Mouse (Mus musculus) cerebellum, postnatal 4 days (tissue): ENCODE data around the gene Cdh23.

Experiments
- DNase-seq, 2 experiments: peaks; one replicate each; pipeline ENCODE4 v3.0.0; 2022; ENCODE audit warnings: low spot score in 2 of 2, mixed read lengths in 1 of 2

Gene Cdh23

DNA sequence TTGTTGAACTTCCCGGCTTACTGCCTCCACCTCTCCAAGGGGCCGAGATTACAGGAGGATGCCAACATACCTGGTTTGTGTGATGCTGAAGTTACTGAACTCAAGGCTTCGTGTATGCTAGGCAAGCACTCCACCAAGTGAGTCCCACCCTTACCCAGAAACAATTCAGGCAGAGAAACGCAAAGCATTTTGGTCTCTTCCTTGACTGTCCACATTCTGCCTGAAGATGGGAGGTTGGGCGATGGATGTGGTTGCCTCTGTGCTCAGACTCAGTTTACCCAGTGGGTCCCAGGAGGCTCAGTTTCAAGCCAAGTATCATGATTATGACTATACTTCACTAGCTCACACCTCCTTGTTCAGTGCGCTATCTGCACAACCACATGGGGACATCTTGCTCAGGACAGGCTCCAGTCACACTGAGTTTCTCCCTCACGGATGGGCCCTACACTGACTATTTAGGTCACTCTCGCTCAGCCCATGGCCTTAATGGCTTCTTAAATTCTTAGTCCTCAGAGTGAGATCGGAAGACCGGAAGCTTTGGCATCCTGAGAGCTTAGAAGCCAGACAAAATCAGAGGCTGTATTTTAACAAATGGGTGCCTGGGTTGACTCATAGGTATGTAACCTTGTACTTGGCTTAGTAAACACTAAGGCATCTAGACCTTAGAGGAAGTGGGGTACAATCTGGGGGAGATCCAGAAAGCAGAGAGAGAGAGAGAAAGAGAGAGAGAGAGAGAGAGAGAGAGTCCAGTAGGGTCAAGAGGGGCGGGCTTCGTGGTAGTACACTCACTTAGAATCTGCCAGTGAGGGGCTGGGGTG, 118.2 kb downstream of the Cdh23 start:
- DNase-seq, result no peak

DNA sequence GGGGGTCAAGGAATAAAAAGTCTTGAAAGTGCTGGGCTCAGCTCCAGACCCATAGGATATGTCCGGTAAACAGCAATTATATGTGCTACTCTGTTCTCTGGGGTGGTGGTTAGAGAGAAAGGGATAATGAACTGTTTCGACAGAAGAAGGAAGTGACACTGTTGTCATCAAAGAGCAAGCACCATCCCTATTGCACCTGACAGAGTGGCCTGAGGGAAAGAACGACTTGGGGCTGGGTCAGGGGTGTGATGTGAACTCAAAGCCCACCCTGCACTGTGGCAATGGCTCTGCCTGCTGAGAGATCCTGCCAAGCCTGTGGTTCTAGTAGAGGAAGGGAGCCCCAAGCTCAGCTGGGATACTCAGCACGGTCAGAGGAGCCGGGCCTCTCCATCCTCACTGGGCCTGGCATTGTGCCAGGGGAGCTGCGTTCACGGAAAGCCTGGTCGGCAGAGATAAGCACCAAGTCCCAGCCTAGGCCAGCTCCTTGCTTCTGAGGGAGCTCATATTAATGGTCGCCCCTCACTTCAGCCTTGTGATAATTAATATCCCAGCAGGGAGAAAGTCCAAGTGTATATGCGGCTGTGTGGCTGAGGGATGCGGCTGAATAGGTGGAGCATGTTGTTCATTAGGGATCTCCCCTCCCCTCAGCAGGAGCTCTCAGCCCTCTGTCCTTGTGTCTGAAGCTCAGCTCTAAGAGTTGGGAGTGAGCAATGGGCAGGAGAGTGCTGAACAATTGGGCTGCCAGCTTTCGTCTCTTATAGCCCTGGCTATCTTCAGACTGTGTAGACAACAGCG, 119.0 kb downstream of the Cdh23 start:
- no peak for DNase-seq

DNA sequence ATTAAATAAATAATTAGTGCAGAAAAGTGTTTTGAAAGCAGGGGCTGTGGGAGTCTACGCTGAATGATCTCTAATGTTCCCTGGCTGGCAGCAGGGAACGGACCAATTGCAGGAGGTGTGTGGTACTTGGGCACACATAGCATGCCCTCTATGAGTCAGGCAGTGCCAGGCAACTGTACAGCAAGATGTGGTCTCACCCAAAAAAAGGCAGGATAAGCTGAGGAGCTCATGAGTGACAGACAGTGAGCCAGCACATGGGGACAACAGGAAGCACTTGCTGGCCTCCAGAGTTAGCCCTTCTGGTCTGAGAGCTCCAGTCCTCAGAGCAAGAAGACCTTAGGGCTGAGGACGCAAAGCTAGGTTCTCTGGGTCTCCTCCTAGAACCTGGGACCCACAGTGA, 121.4 kb downstream of the Cdh23 start:
- DNase-seq, result no peak

- no peak for DNase-seq
These were observed 124.8 kb downstream of the Cdh23 start for GRCm38 (mm10) chr10:60571491-60571890.

DNA sequence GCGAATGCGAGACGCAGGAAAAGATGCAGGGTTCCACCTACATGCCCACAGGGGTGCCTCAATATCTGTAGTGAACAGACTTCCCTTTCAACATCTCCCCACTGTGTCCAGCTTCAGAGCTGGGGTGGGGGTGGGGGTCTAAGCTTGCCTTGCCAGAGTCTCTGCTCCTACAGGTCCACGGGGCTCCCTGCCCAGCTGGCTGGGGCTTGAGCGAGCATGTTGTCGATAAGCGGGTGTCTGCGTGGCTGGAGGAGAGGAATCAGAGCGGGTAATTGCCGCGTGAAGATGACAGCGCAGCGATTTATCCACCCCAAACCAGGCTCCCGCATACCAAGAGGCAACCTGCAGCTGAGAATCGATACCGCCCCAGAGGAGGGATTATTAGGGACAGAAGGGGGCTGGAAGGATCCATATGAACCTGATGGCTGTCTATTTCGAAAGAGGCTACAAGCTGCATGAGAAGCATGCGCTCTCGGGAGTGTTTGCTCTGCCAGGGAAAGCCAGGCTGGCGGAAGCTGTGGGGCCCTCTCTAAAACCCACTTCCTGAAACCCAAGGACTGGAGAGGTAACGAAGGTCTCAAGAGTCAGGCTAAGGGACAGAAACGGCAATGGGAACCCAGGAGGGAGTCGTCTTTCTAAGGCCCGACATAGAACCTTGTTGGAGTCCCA, 129.8 kb downstream of the Cdh23 start:
- no peak for DNase-seq

DNA sequence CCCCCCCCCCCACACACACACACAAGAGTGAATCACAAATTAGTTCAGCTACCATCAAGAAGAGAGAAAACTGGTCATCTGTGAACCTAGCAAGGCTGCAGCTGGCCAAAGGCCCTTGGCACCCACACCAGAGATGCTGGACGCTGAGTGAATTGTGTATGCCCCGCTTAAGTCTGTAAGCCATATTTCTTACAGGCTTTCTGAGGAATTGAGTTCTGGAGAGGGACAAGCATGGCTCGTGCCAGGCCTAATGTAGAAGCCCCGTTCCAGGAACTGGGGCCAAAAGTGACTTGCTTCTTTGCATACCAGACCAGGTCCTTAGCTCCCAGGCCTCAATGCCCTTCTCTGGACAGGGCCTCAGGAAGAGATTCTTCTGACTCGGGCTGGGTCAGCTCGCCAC, 132.2 kb downstream of the Cdh23 start:
- peak in 1 of 2 experiments; percentile 11 for DNase-seq

DNA sequence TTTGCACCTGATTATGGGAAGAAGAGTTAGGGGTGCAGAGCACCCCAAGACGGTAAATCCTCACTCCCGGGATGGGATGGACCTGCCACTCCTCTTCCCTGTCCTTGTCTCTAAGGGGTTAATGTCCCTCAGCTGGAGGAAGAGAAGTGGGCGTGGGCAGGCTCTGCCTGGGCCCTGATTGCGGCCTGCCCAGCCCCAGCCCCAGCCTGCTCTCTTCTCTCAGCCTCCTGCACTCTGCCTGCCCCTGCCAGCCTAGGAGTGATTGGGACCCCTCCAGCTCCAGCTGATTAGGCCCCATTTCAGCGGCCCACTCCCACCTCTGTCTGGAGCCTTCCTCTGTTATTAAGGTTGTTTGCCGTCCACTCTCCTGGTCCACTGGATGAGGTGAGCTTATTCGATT, 133.3 kb downstream of the Cdh23 start:
- DNase-seq, result no peak

- DNase-seq, result no peak
These were observed 137.8 kb downstream of the Cdh23 start for GRCm38 (mm10) chr10:60558491-60558927.

GRCm38 (mm10) chr10:60552951-60553635, 143.2 kb downstream of the Cdh23 start:
- DNase-seq, result no peak

GRCm38 (mm10) chr10:60539164-60539914, 157.0 kb downstream of the Cdh23 start:
- no peak for DNase-seq

- no peak for DNase-seq
These were observed 160.0 kb downstream of the Cdh23 start for GRCm38 (mm10) chr10:60536098-60536811.

DNA sequence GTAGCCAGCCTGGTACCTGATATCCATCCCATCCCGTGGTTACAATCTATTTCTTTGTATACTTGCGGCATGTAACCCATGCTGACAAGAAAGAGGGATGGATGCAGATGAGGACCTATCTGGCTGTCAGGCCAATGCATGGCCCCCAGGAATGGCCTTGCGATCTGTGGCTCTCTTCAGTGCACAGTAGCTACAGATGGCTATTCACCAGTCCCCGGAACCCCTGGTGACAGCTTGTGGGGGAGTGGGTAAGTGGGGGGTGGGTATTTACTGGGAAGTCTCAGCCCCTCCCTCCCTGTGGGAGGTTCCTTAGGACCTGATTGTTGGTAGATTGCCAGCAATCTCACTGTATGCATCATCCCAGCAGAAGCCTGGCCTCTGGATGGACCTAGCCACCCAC, 163.8 kb downstream of the Cdh23 start:
- no peak for DNase-seq

GRCm38 (mm10) chr10:60531349-60531748, 164.9 kb downstream of the Cdh23 start:
- DNase-seq, result peak in 1 of 2 experiments; percentile 40

- DNase-seq, result no peak
These were observed 165.7 kb downstream of the Cdh23 start for GRCm38 (mm10) chr10:60530633-60531032.

DNA sequence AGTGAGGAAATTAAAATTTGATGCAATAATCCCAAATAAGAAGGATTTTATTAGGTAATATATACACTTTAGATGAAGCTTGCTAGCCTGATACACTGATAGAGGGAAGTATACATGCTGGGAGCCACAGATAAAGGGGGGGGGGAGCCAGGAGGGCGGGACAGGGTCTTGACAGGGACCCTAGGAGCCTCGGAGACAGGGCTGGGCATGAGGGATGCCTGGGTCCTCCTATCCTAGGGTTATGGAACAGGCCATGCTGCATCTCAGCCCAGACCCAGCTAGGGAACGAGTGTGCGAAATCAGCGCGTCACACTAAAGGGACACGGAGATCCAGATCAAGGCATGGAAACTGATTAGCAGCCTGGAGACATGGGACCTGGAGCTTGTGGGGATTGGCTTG, 168.3 kb downstream of the Cdh23 start:
- DNase-seq, result no peak

DNA sequence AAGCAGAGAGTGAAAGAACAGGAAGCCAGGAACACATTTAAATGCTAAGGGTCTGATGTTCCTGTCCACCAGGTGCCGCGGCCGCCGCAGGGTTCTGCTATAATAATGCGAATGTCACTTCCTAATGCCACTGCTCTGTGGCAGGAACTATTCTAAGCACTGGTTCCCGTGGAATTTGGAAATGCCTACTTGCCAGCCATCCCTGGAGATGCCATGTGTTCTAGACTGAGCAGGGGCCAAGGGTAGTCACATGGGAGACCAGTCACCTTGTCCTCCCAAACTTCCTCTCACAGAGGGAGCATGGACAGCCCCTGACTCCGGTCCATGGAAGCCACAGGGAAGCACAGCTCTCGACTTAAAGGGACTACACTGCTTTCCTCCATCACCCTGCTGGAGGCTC, 171.2 kb downstream of the Cdh23 start:
- DNase-seq, result no peak

DNA sequence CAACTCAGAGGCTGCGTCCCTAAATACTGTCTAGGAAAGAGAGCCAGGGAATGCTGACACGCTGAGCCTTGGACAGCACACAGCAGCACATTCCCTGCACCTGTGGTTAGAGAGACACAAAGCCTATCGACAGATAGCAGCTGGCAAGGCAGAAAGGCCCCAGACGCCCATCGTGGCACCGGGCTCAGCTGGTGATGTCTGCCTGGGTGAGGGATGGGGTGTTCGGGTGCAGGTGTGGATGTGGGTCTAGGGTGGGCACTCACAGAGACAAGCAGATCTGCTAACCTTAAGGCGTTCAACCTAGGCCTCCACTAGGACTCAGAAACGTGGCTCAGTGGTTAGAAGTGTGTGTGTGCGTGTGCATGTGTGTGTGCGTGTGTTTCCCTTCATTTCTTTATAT, 180.0 kb downstream of the Cdh23 start:
- no peak for DNase-seq

DNA sequence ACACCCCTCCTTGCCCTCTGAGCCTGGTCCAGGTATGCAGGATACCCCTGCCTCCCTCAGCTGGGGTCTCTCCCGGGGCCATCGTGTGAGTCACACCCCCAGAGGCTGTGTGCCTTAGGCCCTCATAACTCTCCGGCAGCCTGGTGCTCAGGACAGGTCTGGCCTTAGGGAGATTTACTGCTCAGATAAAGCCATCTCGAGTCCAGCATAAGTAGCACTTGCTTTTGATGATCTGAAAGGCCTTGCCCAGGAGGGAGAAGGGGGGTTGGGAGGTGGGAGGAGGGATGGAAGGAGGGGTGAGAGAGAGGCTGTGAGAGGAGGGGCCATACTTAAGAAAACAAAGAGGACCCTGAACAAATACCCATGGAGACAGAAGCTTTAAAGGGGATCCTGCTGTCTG, 197.8 kb downstream of the Cdh23 start:
- DNase-seq, result no peak

DNA sequence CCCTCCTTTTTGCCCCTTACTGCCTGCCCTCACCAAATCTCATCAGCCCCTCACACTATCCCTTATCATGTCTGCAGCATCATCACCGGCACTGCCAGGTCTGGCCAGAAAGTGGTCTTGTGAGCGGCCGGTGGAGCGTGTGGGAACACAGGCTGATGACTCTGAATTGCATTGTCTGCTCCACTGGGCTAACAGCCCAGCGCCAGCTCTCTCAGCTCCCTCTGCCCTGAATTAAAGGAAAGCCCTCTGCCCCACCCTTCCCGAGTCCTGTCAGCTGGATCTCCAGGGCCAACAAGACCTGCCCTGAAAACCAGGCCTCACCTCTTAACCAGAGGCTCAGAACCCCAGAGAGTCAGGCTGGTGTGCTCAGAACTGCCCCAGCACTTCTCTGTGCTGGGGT, 201.2 kb downstream of the Cdh23 start:
- no peak for DNase-seq

GRCm38 (mm10) chr10:60491538-60491937, 204.8 kb downstream of the Cdh23 start:
- no peak for DNase-seq
